Mouse (Mus musculus) inflammation-experienced regulatory T-cells, adult 16 weeks (primary cell): ENCODE measurements around the gene Gm17409. TPM values are rescaled to one million over a fixed set of nuclear protein-coding genes. Genes with fewer than 3 reads are reported as not detected.

ENCODE experiments used
- polyA plus RNA-seq: library from polyadenylated mRNA; unstranded; fragments of 100-300 nt; shearing (Covaris generic); gene quantifications from one replicate; pipeline ENCODE4 v1.2.1, GENCODE M21; 2017

Gene Gm17409
- polyA plus RNA-seq, result not detected

GRCm38 (mm10) chr2:58469816-58470215 lies at the start of gene Gm17409:
Gene Gm17409, plus strand, starts transcription at chr2:58470116.

Other genes with a start within 250 kb of the Gm17409 start
- gene Acvr1c, start 112.2 kb upstream of the Gm17409 start, polyA plus RNA-seq, result 0.12 TPM
- gene Acvr1, start 97.0 kb downstream of the Gm17409 start, polyA plus RNA-seq, result 0.20 TPM
- not detected for gene Upp2, start 97.2 kb downstream of the Gm17409 start, polyA plus RNA-seq